Mouse (Mus musculus) olfactory bulb, adult 2 months (tissue): ENCODE measurements at regions not wholly inside any gene's neighbourhood (a gene's known extent, or its start where the extent isn't known, plus 50 kb on each side); places are given as distances from the start of the nearest gene placed in this dataset.

Experiments used
- CTCF ChIP-seq: fragments of 200-500 bp; IDR thresholded peaks from 2 replicates; pipeline ENCODE4 v1.5.1; 2012; ENCODE audit warnings: low read depth, mild to moderate bottlenecking, low read length, moderate library complexity; ENCODE audit not compliant: insufficient read depth
- POLR2A ChIP-seq: fragments of 200-500 bp; IDR thresholded peaks from 2 replicates; pipeline ENCODE4 v1.6.1; 2012; ENCODE audit warnings: mild to moderate bottlenecking, low read depth, low read length, moderate library complexity; ENCODE audit not compliant: insufficient read depth

DNA sequence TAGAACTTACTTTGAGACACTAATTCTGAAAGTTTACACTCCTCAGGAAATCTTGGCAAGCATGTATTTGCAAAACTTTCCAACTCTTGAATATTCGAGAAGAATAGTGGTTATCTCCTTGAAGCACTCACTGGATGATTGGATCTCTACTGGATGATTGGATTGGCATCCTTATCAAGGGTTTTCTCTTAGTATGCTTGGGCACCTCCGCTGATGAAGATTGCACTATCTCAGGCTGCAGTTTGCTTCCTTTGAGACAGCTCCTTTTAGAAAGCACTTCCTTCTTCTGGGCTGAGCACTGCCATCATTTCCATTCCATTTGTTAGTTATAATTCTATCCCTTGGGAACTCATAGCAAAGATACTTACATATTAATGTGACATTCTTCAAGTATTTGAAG, 503.2 kb downstream of the Gsdmc2 start:
- no peak for TF ChIP-seq CTCF
- TF ChIP-seq POLR2A: no peak
